Mouse (Mus musculus) embryonic facial prominence, embryonic 11.5 days (tissue): Measurements from ENCODE around the gene Dcps. TPM values are rescaled to one million over a fixed set of nuclear protein-coding genes. Genes with fewer than 3 reads are reported as not detected.
A peak's percentile ranks its signal among the peaks of the same experiment; 100 is the strongest.

Source experiments
- ATAC-seq: fragments of 200-750 bp; cut with Nextera tagmentation; replicated peaks from 2 replicates; pipeline ENCODE4 v1.8.0; 2017; ENCODE audit warnings: low read depth; ENCODE audit not compliant: insufficient number of reproducible peaks, low FRiP score, low TSS enrichment
- DNase-seq: peaks from one replicate; pipeline ENCODE4 v3.0.0-alpha.2; 2015; ENCODE audit warnings: low spot score
- H3K27ac ChIP-seq: fragments of 300-500 bp; sonication (generic); replicated peaks from 2 replicates; pipeline ENCODE4 v1.5.1; 2014; ENCODE audit warnings: mild to moderate bottlenecking, low read depth, low read length, control low read depth
- H3K27me3 ChIP-seq: fragments of 300-500 bp; sonication (generic); 2 replicates; pipeline ENCODE4 v1.6.1; 2014; ENCODE audit warnings: mild to moderate bottlenecking, low read length, moderate library complexity, mixed read lengths; ENCODE audit not compliant: control insufficient read depth, insufficient read depth
- H3K36me3 ChIP-seq: fragments of 300-500 bp; sonication (generic); replicated peaks from 2 replicates; pipeline ENCODE4 v1.6.1; 2014; ENCODE audit warnings: low read depth, mild to moderate bottlenecking, low read length, moderate library complexity, mixed read lengths; ENCODE audit not compliant: control insufficient read depth, insufficient read depth
- H3K4me1 ChIP-seq: fragments of 300-500 bp; sonication (generic); 2 replicates; pipeline ENCODE4 v1.6.1; 2014; ENCODE audit warnings: low read length, mixed read lengths; ENCODE audit not compliant: control insufficient read depth, insufficient read depth
- H3K4me2 ChIP-seq: fragments of 300-500 bp; sonication (generic); 2 replicates; pipeline ENCODE4 v1.6.1; 2014; ENCODE audit warnings: low read depth, mild to moderate bottlenecking, control low read depth, low read length, moderate library complexity
- H3K4me3 ChIP-seq: fragments of 300-500 bp; sonication (generic); 2 replicates; pipeline ENCODE4 v1.5.1; 2014; ENCODE audit warnings: low read depth, low read length, control low read depth
- H3K9ac ChIP-seq: fragments of 300-500 bp; sonication (generic); replicated peaks from 2 replicates; pipeline ENCODE4 v1.6.1; 2014; ENCODE audit warnings: mild to moderate bottlenecking, control low read depth, low read length
- H3K9me3 ChIP-seq: fragments of 300-500 bp; sonication (generic); replicated peaks from 2 replicates; pipeline ENCODE4 v1.6.1; 2016; ENCODE audit warnings: mild to moderate bottlenecking, low read length, inconsistent platforms, mixed read lengths; ENCODE audit not compliant: control insufficient read depth
- WGBS: fragments of 180-500 bp; shearing (Covaris S2); extraction: QIAGEN DNeasy Blood & Tissue Kit; methylation state at CpG from one replicate; pipeline ENCODE4 v1.1.7; 2014; 5-methylcytosine and 5-hydroxymethylcytosine counted together
- polyA plus RNA-seq: library from polyadenylated mRNA; unstranded; fragments of >200 nt; fragmentation: Nextera tagmentation; extraction: Ambion mirVana; gene quantifications from 2 replicates; pipeline ENCODE4 v1.2.1, GENCODE M21; 2014

The Dcps gene
- polyA plus RNA-seq = 90.5 and 93.3 TPM in 2 replicates

- Histone ChIP-seq H3K36me3 (no peaks in the 10 kb centered on the region), H3K4me3 (peak within 1 kb of the TSS; percentile 61), H3K4me2 (peak within 1 kb of the TSS; percentile 80), H3K9ac (peak within 1 kb of the TSS; percentile 68), H3K27ac (peak within 1 kb of the TSS; percentile 72; the same call in 1 of the 2 replicates), H3K27me3 (no peaks in the 10 kb centered on the region), H3K9me3 (no peaks in the 10 kb centered on the region), H3K4me1 (no peaks in the 10 kb centered on the region)
- WGBS = under 1% methylated on average over 38 of the region's 38 CpGs
- DNase-seq (peak; percentile 95), ATAC-seq (peak; percentile 98)
These were observed at the start of gene Dcps for GRCm38 (mm10) chr9:35175251-35176123. Dcps (minus strand) TSS chr9:35176061.

DNA sequence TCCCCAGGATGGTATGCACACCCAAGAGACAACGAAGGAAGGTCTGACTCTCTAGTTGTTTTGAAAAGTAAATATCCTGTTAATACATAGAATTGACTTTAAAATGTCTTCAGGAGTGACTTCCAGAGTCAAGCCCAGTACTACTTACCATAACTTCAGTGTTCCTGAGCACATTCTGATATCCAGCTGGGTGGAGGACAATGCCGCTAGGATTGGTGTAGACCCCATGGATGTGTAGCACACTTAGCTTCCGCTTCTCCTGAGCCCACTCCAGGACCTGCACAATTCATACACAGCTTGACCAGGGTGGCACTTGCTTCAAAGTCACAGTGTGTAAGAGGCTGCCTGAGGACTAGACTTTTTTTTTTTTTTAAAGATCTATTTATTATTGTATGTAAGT, 47.6 kb upstream of the Dcps start:
- H3K4me1 ChIP-seq = no peaks in the 10 kb centered on the region
- 96% methylated on average over 3 of the region's 3 CpGs for WGBS
- DNase-seq (no peak), ATAC-seq (no peak)
- no peak overlapping the region for H3K4me3 ChIP-seq
- no peaks in the 10 kb centered on the region for H3K9me3 ChIP-seq
- H3K27me3 ChIP-seq = no peaks in the 10 kb centered on the region
- H3K36me3 ChIP-seq = peaks cover 2% of the 10 kb centered on the region
- no peak overlapping the region for H3K4me2 ChIP-seq
- no peak overlapping the region for H3K9ac ChIP-seq
- H3K27ac ChIP-seq = no peak overlapping the region

DNA sequence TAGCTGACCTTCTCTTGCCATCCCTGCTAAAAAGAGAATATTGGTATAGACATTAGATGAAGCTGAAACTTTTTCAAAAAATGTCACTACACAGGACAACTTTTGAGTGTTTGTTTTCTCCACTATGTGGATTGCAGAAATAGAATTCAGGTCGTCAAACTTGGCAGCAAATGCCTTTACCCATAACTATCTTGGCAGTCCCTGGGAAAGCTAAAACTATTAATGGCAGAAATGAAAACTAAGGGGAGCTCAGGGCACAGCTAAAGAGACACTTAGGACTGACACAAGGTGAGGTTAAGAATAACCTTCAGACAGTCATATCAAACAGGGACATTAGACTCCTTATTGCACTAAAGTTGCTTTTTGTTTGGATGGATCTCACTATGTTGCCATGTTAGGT, 42.1 kb upstream of the Dcps start:
- no peak for ATAC-seq
- Histone ChIP-seq H3K9ac (no peak overlapping the region), H3K27ac (no peak overlapping the region), H3K4me3 (no peak overlapping the region), H3K4me1 (no peaks in the 10 kb centered on the region), H3K4me2 (no peak overlapping the region), H3K36me3 (peaks cover 6% of the 10 kb centered on the region), H3K9me3 (no peaks in the 10 kb centered on the region), H3K27me3 (no peaks in the 10 kb centered on the region)
- no peak for DNase-seq
- 93% methylated on average over 1 of the region's 1 CpGs for WGBS

- Histone ChIP-seq H3K4me2 (peak overlapping the region; percentile 51), H3K9me3 (no peaks in the 10 kb centered on the region), H3K9ac (peak overlapping the region; percentile 82), H3K27ac (no peak overlapping the region), H3K4me1 (no peaks in the 10 kb centered on the region; the same call in none of the 2 replicates), H3K4me3 (peak overlapping the region; percentile 89), H3K27me3 (no peaks in the 10 kb centered on the region), H3K36me3 (peaks cover 4% of the 10 kb centered on the region)
- ATAC-seq = no peak
- DNase-seq = no peak
- 36% methylated on average over 26 of the region's 26 CpGs for WGBS
These were observed 36.0 kb upstream of the Dcps start for GRCm38 (mm10) chr9:35211573-35212511.

DNA sequence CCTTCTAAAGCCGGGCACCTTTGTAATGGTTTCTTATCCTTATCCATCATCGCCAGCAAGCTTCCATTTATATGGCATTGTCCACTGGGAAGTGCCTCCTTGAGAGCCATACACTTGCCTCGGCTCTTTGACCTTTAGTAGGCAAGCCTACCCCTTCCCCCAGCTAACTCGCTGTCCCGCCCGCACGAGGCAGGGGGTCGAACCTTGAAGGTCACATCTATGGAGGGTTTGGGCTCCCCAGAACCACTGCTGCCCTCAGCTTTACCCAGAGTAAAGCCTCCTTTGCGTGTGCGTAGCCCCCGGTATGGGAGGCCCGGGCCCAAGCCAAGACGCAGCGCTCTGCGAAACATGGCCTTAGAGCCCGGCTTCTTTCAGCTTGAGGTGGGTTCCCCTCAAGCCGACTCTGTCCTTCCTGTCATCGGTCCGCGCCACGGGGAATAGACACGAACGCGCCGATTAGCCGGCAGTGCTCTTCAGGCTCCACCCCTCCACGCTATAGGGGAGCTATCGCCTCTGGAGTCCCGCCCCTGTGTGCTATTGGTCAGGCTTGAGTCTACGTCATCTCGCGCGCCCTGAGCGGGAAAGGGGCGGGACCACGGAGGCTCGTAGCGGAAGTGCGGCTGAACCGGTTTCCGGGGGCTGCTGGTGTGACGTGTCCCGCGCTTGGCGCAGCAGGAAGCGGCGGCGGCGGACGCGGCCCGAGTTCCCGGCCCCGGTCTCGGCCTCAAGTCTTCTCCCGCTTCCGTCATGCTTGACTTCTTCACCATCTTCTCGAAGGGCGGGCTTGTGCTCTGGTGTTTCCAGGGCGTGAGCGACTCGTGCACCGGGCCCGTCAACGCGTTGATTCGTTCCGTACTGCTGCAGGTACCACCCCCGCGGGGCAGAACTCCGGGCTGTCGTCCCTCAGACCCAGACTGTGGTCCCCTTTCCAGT, 34.9 kb upstream of the Dcps start, which contains the start of gene Foxred1:
Gene Foxred1 (minus strand): TSS at position 514 of the 933 bp plus-strand sequence.
- Histone ChIP-seq H3K9ac (peak within 1 kb of the TSS; percentile 82), H3K36me3 (peaks cover 4% of the 10 kb centered on the region), H3K9me3 (no peaks in the 10 kb centered on the region), H3K4me3 (peak within 1 kb of the TSS; percentile 89), H3K4me2 (peak within 1 kb of the TSS; percentile 78), H3K4me1 (no peaks in the 10 kb centered on the region; the same call in none of the 2 replicates), H3K27me3 (no peaks in the 10 kb centered on the region), H3K27ac (peak within 1 kb of the TSS; percentile 23; the same call in 1 of the 2 replicates)
- DNase-seq (peak; percentile 100), ATAC-seq (peak; percentile 99)
- under 1% methylated on average over 72 of the region's 72 CpGs for WGBS

DNA sequence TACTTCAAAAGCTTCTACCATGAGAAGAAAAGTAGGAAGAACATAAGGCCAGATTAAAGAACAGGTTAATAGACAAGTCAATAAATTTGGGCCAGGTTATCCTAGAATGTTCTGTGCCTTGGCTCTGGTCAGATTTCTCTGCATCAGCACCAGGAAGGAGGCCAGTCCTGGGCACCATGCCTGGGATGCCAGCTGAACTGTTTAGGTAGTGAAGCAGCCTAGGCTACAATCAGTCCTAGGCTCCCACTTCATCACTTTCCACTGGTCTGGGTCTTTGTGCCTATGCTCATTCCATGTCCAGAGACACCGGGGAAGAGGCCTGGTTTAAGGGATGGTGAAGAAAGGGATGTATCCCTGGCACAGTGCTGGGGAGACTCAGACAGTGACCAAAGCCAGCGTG, 28.6 kb upstream of the Dcps start:
- H3K36me3 ChIP-seq = no peaks in the 10 kb centered on the region; the same call in none of the 2 replicates
- WGBS = 83% methylated on average over 2 of the region's 2 CpGs
- DNase-seq = no peak

DNA sequence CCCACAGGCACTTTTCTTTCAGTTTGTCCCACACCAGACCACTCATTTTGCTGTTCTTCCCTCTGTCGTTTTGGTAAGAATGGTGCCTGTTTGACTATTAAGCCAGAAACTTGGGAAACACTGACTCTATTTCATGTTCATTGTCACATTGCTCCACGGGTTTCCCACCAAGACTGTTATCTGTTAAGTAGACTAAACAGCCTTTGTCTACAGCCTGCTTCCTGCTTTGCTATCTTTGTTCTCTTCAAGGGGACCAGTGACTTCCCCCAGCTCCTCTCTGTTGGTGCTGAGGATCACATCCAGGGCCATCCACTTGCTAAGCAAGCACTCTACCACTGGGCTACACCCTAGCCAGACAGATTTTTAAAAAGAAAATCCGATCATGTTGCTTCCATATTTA, 27.7 kb upstream of the Dcps start:
- H3K4me3 ChIP-seq = no peak overlapping the region
- ATAC-seq (no peak), DNase-seq (no peak)
- no peaks in the 10 kb centered on the region for H3K27me3 ChIP-seq
- WGBS = 71% methylated on average over 3 of the region's 3 CpGs
- H3K27ac ChIP-seq = no peak overlapping the region
- H3K36me3 ChIP-seq = no peaks in the 10 kb centered on the region; the same call in none of the 2 replicates
- H3K4me1 ChIP-seq = no peaks in the 10 kb centered on the region
- no peak overlapping the region for H3K9ac ChIP-seq
- H3K9me3 ChIP-seq = no peaks in the 10 kb centered on the region
- H3K4me2 ChIP-seq = no peak overlapping the region

More for the DNA sequence above, 28.6 kb upstream of the Dcps start:
- H3K4me1 ChIP-seq = no peaks in the 10 kb centered on the region; the same call in 1 of the 2 replicates
- no peak for ATAC-seq
- H3K9me3 ChIP-seq = no peaks in the 10 kb centered on the region
- H3K4me3 ChIP-seq = no peak overlapping the region
- H3K9ac ChIP-seq = no peak overlapping the region
- H3K27ac ChIP-seq = no peak overlapping the region
- H3K4me2 ChIP-seq = no peak overlapping the region
- H3K27me3 ChIP-seq = no peaks in the 10 kb centered on the region
